Mouse (Mus musculus) testis, adult 2 months (tissue): ENCODE data around the gene Pcna.

Experiments used
- CTCF ChIP-seq: fragments of 200-500 bp; IDR thresholded peaks from 2 replicates; pipeline ENCODE4 v1.5.1; 2012; ENCODE audit warnings: low read depth, mild to moderate bottlenecking, inconsistent platforms, low read length, moderate library complexity; ENCODE audit not compliant: control insufficient read depth, insufficient read depth, insufficient replicate concordance
- POLR2A ChIP-seq: fragments of 200-500 bp; IDR thresholded peaks from 2 replicates; pipeline ENCODE4 v1.6.1; 2012; ENCODE audit warnings: low read depth, mild to moderate bottlenecking, inconsistent platforms, low read length, moderate library complexity; ENCODE audit not compliant: control insufficient read depth

- TF ChIP-seq CTCF (no peak), POLR2A (no peak)
These were observed 37.7 kb upstream of the Pcna start for GRCm38 (mm10) chr2:132290808-132291207.
